Mouse (Mus musculus) megakaryocyte, embryonic 14.5 days (primary cell): ENCODE measurements at regions not wholly inside any gene's neighbourhood (a gene's known extent, or its start where the extent isn't known, plus 50 kb on each side); places are given as distances from the start of the nearest gene placed in this dataset.

ENCODE experiments used
- FLI1 ChIP-seq: IDR thresholded peaks from 2 replicates; pipeline ENCODE4 v1.6.1; 2012; ENCODE audit warnings: low read length, inconsistent platforms, mixed read lengths
- GATA1 ChIP-seq: IDR thresholded peaks from 3 replicates; pipeline ENCODE4 v1.6.1; 2012; ENCODE audit warnings: mixed read lengths, low read length, inconsistent platforms, borderline replicate concordance

- TF ChIP-seq GATA1 (no peak), FLI1 (no peak)
Measured at GRCm38 (mm10) chr9:41508746-41509145, 347.2 kb upstream of the Ubash3b start.
